Mouse (Mus musculus): Measurements from ENCODE around the gene Peak1.

Gene Peak1

GRCm38 (mm10) chr9:56304526-56304925 lies 113.3 kb downstream of the Peak1 start:
- no peak for DNase-seq

DNA sequence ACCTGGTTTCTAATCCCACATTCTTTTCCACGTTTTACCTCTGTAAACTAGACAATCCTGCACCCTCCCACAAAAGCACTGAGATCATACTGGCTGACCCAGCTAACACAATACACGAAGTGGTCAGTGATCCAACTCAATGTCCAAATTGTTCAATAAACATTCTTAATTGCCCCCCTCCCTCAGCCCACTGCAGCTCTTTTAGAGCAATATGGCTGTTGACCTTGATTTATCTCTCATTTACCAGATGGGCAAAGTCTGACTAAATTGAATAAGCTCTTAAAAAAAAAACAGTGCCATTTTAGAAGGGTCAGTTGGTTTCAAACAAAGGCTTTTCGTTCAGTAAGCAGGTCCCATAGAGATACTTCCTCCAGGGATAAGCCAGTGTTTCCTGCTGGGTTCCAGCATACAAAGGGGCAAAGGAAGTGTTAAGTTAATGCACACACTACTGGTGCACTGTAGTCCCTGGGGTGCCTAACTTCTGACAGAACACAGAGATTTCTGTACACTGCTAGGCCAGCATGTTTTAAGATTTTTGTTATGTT lies 114.9 kb downstream of the Peak1 start:
- no peak for DNase-seq

DNA sequence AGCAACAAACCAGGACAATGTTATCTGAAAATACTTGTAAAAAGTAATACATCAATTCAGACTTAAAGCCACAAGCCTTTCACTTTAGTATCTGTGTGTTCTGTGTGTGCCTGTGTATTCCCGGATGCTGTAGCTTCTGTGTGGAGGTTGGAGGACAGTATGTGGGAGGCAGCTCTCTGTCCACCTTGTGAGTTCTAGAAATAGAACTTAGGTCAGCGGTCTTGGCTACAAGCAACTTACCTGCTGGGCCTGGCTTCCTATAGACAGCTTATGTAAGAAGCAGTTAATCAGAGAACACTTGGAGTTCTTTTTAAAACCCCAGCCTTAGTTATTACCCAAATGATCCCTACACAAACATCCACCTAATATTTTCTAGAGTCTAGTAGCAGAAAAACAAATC lies 127.8 kb downstream of the Peak1 start:
- DNase-seq, result no peak

DNA sequence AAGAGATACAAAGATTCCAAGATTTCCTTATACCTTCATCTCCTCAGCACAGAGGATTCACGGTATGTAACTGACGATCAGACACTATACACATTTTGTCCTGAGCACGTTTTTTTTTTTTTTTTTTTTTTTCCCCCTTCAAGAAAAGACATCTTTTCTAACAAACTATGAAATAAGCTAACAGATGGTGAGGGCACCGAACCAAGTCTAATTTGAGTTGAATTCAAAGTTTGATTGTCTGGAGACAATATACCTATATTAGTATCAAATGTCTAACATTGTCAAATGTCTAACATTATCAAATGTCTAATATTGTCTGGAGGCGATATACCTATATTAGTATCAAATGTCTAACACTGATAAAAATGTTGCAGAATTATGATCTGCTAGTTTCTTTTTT lies 135.4 kb downstream of the Peak1 start:
- no peak for DNase-seq

- no peak for DNase-seq
Observed at GRCm38 (mm10) chr9:56273576-56273975, 144.3 kb downstream of the Peak1 start.

DNA sequence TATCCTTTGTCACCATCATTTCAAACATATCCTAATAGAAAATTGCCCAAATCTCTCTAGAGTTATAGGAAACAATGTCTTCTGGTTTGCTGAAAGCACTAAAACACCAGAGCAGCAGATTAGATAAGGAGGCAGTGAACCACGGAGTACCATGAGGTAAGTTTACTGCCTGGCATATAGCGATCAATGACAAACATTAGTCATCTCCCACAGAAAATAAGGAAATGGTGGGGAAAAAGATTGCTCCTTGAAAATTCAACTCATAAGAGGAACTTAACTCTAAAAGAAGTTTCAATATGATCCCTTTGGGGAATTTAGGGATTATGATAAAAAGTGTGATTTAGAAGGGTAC lies 145.6 kb downstream of the Peak1 start:
- no peak for DNase-seq

GRCm38 (mm10) chr9:56271326-56272246 lies 146.3 kb downstream of the Peak1 start:
- no peak for DNase-seq

DNA sequence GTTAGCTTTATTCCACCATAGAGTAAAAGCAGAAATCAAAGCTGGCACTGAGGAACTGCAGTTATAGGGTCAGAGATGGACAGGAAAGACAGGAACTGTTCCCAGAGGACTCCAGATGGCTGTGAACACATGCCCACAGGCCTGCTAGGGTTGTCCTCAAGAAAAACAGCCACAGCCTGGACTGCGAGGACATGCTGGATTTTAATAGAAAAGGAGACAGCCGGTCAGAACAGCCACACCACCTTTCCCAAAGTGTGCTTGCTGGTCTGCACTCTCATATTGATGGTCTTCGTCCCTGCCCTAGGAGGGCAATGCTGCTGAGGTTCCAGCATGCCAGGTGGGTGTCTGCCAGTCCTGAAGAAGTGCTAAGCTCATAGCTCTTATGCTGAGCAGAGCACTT lies 148.8 kb downstream of the Peak1 start:
- DNase-seq, result no peak

DNA sequence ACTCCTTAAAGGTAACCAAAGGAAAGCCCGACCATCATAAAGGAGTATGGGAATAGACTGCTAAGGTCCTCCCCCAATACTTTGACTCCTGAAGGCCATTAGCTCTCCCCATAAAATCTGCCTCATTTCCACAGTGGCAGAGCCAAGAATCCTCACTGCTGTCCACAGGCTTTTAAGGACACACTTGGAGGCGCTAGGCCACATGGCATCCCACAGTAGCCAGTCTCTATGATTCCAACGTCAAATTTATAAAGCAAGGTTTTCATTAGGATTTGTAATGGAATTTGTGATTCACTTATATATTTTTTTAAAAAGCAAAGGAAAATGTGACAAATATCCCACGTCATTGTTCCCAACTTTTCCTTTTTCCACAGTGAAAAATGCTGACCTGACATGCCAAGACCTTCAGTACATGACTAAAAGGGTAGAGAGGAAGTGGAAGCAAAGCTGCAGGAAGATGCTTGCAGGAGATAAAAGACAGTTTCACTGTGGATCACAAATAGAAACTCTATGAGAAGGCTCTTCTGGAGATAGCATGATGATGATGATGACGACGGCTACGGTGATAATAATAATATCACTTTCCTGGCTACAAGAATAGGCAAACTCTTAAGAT lies 151.6 kb downstream of the Peak1 start:
- no peak for DNase-seq

DNA sequence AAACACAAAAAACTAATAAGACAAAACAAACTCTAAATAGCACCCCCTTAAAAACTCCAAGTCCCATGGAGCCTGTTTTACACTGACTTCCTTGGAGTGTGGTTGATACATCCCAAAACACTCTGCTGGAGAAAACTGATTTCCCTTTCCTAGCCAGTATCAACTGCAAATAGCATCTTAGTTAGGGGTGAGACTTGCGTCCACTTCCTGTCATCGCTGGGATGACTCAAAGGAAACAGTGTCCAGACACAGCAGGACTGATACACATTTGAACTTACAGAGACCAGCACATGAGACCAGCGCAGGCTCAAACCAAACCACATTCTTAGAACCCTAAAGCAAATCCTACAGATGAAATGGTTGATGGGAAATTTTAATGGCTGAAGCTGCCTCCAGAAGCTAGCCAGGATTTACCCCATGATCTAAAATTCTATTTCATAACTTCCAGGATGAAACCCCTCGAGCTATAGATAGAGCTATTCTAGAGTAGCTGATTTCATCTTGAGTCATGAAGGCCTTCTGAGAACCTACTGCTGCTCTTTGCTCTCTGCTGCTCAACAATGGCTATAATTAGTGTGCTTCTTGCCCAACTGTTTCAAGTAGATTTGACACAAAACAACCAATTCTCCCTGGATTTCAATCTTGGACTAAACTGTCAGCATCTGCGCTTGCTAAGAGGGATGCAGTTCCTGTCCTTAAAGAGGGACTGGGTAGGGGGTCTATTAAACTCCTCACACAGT lies 152.2 kb downstream of the Peak1 start:
- no peak for DNase-seq

GRCm38 (mm10) chr9:56265022-56265360 lies 152.9 kb downstream of the Peak1 start:
- no peak for DNase-seq

DNA sequence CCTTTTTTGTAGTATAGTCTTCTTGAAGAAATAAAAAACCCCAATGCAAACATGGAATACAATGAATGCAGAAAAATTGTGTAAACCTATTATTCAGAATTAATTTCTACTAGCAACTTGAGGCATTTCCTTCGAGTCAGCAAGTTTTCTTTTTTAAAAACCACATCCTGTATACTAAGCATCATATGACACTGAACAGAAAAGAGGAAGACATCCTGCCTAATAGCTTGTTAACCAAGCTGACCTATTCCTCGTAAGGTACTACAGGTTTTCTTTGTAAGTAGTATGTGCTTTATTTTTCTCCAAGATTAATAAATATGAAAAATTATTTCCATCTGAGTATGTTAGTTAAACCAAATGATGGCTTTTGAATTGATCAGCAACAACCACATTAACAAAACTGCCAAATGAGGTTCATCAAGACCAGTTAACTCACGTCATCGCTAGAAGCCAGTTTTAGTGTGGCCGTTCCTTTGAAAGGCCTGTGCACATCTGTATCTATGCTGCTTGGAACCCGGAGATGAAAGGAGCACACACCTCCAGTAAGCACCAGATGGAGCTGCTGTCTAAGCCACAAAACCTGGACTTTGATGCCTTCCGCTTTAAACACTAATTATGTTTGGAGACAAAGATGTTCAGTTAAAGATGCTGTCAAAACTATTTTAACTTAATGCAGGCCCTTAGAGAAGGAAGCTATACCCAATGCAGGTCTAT lies 153.4 kb downstream of the Peak1 start:
- DNase-seq, result peak; percentile 63

GRCm38 (mm10) chr9:56263055-56263454 lies 154.8 kb downstream of the Peak1 start:
- DNase-seq, result no peak

- no peak for DNase-seq
Observed at GRCm38 (mm10) chr9:56260495-56261136, 157.3 kb downstream of the Peak1 start.

GRCm38 (mm10) chr9:56259790-56260494 lies 157.9 kb downstream of the Peak1 start:
- no peak for DNase-seq

DNA sequence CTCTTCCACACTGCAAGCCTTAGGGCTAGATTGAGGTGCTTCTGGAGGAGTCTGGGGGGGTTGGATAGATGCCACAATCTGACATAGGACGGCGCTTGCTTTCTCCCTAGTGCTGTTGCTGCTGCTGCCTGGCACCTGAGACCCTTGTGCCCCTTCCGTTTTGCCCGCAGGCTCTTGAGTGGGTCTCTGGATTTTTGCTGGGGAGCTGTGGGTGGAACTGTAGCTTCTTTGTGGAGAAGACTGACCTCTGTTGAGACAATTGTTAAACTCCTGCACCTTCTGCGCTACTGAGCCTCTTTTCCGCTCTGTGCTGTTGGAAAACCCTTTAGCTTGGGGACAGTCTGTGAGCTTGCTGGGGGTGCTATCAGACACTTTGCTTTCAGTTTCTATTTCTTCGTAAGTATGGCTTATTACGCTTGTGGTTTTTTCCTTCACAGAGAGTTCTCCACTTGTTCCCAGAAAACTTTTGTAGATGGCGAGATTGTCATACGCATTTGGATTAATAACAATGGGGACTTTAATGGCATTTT lies 159.5 kb downstream of the Peak1 start:
- no peak for DNase-seq

- no peak for DNase-seq
Observed at GRCm38 (mm10) chr9:56257227-56258000, 160.5 kb downstream of the Peak1 start.

DNA sequence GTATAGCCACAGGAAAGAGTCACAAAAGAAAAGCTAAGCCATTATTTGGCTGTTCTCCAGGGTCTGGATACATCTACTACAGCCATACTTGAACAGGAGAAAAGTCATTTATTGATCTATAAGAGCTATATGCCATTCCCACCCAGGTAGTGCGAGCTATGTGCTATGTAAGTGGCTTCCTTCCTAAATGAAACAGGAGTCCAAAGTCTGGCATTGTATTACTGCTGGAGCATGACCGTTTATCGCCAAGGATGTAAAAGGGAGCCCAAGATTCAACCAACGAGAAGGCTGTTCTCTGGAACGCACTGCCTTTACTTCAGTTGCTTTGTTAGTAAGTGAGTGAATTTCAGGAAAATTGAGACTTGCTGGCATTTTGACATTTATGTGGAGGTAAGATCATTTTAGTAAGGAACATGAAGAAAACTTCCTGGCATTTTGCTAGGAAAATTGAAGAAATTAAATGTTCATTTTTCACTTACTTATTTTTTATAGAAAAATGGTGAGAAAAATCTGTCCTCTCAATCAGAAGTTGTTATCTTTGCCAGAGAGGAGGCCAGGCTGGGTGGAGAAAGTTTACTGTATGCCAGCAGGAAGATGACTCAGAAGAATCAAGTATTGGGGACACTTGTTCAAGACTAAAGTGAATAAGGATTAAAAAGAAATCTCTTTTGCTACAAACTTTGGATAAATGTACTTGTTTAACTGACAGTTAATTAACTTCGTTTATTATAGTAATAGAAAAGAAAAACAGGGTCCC lies 162.0 kb downstream of the Peak1 start:
- no peak for DNase-seq

DNA sequence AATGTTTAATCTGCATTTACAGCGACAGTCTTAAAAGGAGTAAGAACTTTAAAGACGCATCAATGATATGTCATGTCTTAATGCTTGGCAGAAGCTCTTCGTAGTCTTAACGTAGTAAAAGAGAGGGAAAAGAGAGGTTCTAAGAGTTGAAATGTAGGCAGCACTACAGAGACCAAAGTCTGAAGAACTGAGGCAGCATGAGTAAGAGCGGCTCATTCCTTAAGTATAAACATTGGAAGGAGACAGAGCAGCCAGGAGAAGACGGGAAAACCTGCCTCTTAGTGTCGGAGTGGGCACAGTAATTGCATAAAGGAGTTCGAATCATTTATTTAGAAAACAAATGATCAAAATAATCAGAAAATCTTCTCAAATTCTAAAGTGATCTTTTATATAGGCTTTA lies 173.5 kb downstream of the Peak1 start:
- DNase-seq, result no peak

GRCm38 (mm10) chr9:56243885-56244284 lies 174.0 kb downstream of the Peak1 start:
- no peak for DNase-seq

All from kidney, postnatal 10 days (tissue).